Mouse (Mus musculus) embryonic facial prominence, embryonic 15.5 days (tissue): ENCODE data around the gene Agrp. TPM values are rescaled to one million over a fixed set of nuclear protein-coding genes. Genes with fewer than 3 reads are reported as not detected.
"Not testable (repeated sequence)": the region's sequence is repeated elsewhere in the genome, so short reads cannot be mapped to it uniquely, and the experiment has no call there.

Source experiments
- ATAC-seq: fragments of 200-750 bp; cut with Nextera tagmentation; 2 replicates; pipeline ENCODE4 v1.8.0; 2017; ENCODE audit warnings: low read depth, moderate TSS enrichment; ENCODE audit not compliant: insufficient number of reproducible peaks, low FRiP score, low TSS enrichment
- H3K27ac ChIP-seq: fragments of 300-500 bp; sonication (generic); replicated peaks from 2 replicates; pipeline ENCODE4 v1.5.1; 2015; ENCODE audit warnings: mild to moderate bottlenecking, inconsistent platforms
- H3K27me3 ChIP-seq: fragments of 300-500 bp; sonication (generic); 2 replicates; pipeline ENCODE4 v1.6.1; 2015; ENCODE audit warnings: inconsistent platforms
- H3K36me3 ChIP-seq: fragments of 300-500 bp; sonication (generic); 2 replicates; pipeline ENCODE4 v1.6.1; 2015; ENCODE audit warnings: mild to moderate bottlenecking, inconsistent platforms
- H3K4me1 ChIP-seq: fragments of 300-500 bp; sonication (generic); 2 replicates; pipeline ENCODE4 v1.6.1; 2015; ENCODE audit warnings: inconsistent platforms
- H3K4me2 ChIP-seq: fragments of 300-500 bp; sonication (generic); replicated peaks from 2 replicates; pipeline ENCODE4 v1.6.1; 2015; ENCODE audit warnings: mild to moderate bottlenecking, inconsistent platforms
- H3K4me3 ChIP-seq: fragments of 300-500 bp; sonication (generic); replicated peaks from 2 replicates; pipeline ENCODE4 v1.5.1; 2015; ENCODE audit warnings: mild to moderate bottlenecking, inconsistent platforms
- H3K9ac ChIP-seq: fragments of 300-500 bp; sonication (generic); 2 replicates; pipeline ENCODE4 v1.6.1; 2015; ENCODE audit warnings: inconsistent platforms
- H3K9me3 ChIP-seq: fragments of 300-500 bp; sonication (generic); replicated peaks from 2 replicates; pipeline ENCODE4 v1.6.1; 2016; ENCODE audit warnings: inconsistent platforms
- WGBS: fragments of 180-500 bp; shearing (Covaris S2); methylation state at CpG from one replicate; pipeline ENCODE4 v1.1.7; 2015; 5-methylcytosine and 5-hydroxymethylcytosine counted together
- polyA plus RNA-seq: library from polyadenylated mRNA; unstranded; fragments of >200 nt; fragmentation: Nextera tagmentation; extraction: Ambion mirVana; gene quantifications from 2 replicates; pipeline ENCODE4 v1.2.1, GENCODE M21; 2015

Agrp gene
- polyA plus RNA-seq, 1 experiment from 2014 or later = 2.3 TPM

DNA sequence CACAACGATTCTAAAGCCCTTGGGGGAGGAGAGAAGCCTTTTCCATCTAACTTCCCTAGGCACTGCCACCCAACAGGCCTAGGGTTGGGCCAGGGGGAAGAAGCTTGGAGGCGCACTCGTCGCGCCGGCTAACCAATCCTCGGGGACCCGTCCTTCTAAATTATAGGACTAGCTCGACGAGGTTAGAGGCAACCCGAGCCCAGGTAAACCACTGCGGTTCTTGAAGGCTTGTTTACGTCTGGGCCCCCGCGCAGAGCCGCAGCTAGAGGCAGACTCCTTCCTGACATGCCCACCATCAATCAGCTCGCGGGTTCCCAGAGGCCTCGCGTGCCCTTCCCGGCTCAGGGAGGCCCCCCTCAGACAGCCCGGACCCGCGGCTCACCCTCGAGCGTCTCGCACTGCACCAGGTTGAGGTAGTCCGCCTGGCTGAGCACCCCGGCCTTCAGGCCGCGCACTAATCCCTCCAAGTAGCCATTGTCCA is 71.8 kb downstream of the Agrp start:
- WGBS = under 1% methylated on average over 31 of the region's 31 CpGs
- peak overlapping the region; percentile 83 for H3K4me2 ChIP-seq
- no peaks in the 10 kb centered on the region for H3K9me3 ChIP-seq
- ATAC-seq = peak; percentile 48
- peak overlapping the region; percentile 84 for H3K9ac ChIP-seq
- no peaks in the 10 kb centered on the region; the same call in 1 of the 2 replicates for H3K36me3 ChIP-seq
- H3K27ac ChIP-seq = peak overlapping the region; percentile 84
- H3K4me1 ChIP-seq = peaks cover 29% of the 10 kb centered on the region
- H3K27me3 ChIP-seq = no peaks in the 10 kb centered on the region
- H3K4me3 ChIP-seq = peak overlapping the region; percentile 91

DNA sequence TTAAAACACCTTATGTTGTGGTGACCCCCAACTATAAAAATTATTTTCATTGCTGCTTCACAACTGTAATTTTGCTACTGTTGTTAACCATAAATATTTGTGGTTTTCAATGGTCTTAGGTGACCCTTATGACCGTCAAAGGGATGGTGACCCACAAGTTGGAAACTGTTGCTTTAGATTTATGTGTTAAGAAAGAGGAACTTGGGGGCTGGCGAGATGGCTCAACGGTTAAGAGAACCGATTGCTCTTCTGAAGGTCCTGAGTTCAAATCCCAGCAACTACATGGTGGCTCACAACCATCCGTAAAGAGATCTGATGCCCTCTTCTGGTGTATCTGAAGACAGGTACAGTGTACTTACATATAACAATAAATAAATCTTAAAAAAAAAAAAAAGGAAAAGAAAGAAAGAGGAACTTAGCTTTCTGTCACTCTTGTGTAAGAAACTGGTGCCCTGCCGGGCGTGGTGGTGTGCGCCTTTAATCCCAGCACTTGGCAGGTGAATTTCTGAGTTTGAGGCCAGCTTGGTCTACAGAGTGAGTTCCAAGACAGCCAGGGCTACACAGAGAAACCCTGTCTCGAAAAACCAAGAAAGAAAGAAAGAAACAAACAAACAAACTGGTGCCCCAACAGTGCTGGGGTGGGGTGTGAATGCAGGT is 72.5 kb downstream of the Agrp start:
- not testable (repeated sequence) for H3K9me3 ChIP-seq, H3K36me3 ChIP-seq, H3K27me3 ChIP-seq, ATAC-seq
- peak overlapping the region; percentile 91 for H3K4me3 ChIP-seq
- peak overlapping the region; percentile 84; the same call in 1 of the 2 replicates for H3K9ac ChIP-seq
- peak overlapping the region; percentile 84 for H3K27ac ChIP-seq
- peak overlapping the region; percentile 83 for H3K4me2 ChIP-seq
- H3K4me1 ChIP-seq = peaks cover 29% of the 10 kb centered on the region
- 84% methylated on average over 9 of the region's 9 CpGs for WGBS

DNA sequence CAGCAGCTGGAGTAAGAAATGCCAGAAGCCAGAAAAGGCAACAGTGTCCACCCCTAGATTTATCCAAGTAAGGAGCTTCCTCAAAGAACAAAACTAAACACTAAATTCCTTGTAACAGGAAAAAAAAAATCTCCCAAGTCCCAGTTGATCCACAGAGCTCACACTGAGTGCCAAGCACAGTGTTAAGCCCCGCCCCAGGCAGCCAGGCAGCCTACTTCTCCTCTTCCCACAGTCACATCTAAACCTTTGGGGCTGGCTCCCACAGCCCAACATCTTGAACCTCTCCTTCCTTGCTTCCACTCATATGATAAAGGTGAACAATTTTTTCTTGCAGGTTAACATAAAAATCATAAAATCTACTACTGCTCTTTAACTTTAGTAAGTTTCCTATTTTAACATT is 73.3 kb downstream of the Agrp start:
- 100% methylated on average over 1 of the region's 1 CpGs for WGBS
- H3K36me3 ChIP-seq = no peaks in the 10 kb centered on the region; the same call in 1 of the 2 replicates
- ATAC-seq = no peak
- no peaks in the 10 kb centered on the region for H3K9me3 ChIP-seq
- H3K4me2 ChIP-seq = no peak overlapping the region
- peaks cover 29% of the 10 kb centered on the region for H3K4me1 ChIP-seq
- no peak overlapping the region for H3K9ac ChIP-seq
- no peaks in the 10 kb centered on the region for H3K27me3 ChIP-seq
- no peak overlapping the region for H3K27ac ChIP-seq
- H3K4me3 ChIP-seq = no peak overlapping the region

DNA sequence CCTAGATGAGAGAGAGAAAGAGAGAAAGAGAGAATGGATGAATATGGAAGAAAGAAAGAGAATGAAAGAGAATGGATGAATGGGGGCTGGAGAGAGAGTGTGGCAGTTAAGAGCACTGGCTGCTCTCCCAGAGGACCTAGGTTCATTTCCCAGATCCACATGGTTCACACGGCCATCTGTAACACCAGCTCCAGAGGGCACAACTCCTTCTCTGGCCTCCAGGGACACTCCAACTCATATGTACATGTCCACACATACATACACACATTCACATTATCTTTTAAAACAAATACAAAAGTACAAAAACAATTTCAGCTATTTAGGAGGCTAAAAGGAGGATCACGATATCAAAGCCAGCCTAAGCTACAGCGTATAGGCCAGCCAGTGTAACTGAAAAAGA is 74.3 kb downstream of the Agrp start:
- WGBS = 83% methylated on average over 3 of the region's 3 CpGs
- Histone ChIP-seq H3K27ac (no peak overlapping the region), H3K9me3 (no peaks in the 10 kb centered on the region), H3K36me3 (no peaks in the 10 kb centered on the region; the same call in 1 of the 2 replicates), H3K4me1 (peaks cover 29% of the 10 kb centered on the region), H3K27me3 (no peaks in the 10 kb centered on the region), H3K4me2 (no peak overlapping the region), H3K9ac (no peak overlapping the region), H3K4me3 (no peak overlapping the region)
- ATAC-seq = no peak

DNA sequence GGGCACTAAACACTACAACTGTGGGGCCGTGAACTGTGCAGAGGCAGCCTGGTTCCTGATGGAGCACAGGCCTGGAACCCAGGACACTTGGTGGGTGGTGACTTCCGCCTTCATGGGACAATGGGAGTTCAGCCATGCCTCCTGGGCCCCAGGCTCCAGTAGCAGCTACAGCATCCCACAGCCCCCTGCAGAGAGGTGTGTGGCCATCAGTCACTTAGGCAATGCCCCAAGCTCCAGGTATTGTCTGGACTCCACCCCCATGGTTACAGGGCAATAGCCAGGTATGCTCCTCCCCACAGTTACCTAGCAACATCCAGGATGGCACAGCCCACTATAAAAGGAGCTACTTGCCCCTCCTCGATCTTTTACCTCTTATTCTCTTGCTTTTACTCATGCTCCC is 82.0 kb downstream of the Agrp start:
- 83% methylated on average over 3 of the region's 3 CpGs for WGBS
- Histone ChIP-seq H3K4me3 (no peak overlapping the region), H3K36me3 (no peaks in the 10 kb centered on the region), H3K27ac (no peak overlapping the region), H3K9me3 (no peaks in the 10 kb centered on the region), H3K9ac (no peak overlapping the region), H3K4me1 (no peaks in the 10 kb centered on the region), H3K27me3 (no peaks in the 10 kb centered on the region), H3K4me2 (no peak overlapping the region)
- no peak for ATAC-seq

DNA sequence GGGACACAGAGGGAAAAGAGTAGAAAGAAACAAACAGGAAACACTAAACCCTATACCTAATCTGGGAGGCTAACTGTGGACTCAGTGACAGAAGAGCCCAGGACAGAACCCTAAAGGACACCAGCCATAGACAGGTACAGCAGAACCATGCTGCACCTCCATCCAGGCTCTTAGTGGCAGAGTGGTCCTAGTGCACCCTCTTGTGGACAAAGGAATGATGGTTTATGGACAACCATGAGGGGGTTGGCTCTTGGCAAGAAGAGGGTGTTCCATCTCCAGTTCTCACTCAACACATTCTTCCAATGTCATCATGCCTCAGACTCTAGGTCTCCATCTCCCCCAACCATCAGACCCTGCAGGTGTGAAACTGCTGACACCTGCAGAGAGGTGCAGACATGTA is 83.1 kb downstream of the Agrp start:
- no peaks in the 10 kb centered on the region for H3K36me3 ChIP-seq
- no peaks in the 10 kb centered on the region for H3K4me1 ChIP-seq
- no peak overlapping the region for H3K9ac ChIP-seq
- no peak overlapping the region for H3K4me3 ChIP-seq
- no peaks in the 10 kb centered on the region for H3K9me3 ChIP-seq
- H3K4me2 ChIP-seq = no peak overlapping the region
- no peaks in the 10 kb centered on the region for H3K27me3 ChIP-seq
- ATAC-seq = 0 out of 2 replicates have a peak, but pooled peaks have one; percentile 77
- H3K27ac ChIP-seq = no peak overlapping the region

DNA sequence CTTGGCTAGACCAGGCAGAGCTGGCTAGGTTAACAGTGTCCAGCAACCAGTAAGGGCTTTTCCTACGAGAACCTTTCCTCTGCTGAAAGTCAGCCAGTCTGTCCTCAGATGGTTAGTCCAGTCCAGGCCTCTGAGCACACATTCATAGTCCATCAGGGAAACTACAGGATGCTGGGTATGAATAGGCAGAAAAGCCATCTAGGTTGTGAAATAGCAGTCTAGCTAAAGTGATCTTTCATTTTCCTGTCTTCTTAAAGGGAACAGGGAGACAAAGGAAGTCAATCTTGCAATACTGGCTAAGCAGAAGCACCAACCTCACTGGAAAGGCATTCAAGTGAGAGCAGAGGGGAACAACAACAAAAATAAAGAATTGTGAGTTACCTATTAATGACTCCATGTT is 84.4 kb downstream of the Agrp start:
- Histone ChIP-seq H3K9ac (no peak overlapping the region), H3K27me3 (no peaks in the 10 kb centered on the region), H3K4me3 (no peak overlapping the region), H3K4me1 (no peaks in the 10 kb centered on the region), H3K36me3 (no peaks in the 10 kb centered on the region), H3K4me2 (no peak overlapping the region), H3K27ac (no peak overlapping the region), H3K9me3 (no peaks in the 10 kb centered on the region)
- WGBS = 85% methylated on average over 1 of the region's 1 CpGs
- no peak for ATAC-seq

DNA sequence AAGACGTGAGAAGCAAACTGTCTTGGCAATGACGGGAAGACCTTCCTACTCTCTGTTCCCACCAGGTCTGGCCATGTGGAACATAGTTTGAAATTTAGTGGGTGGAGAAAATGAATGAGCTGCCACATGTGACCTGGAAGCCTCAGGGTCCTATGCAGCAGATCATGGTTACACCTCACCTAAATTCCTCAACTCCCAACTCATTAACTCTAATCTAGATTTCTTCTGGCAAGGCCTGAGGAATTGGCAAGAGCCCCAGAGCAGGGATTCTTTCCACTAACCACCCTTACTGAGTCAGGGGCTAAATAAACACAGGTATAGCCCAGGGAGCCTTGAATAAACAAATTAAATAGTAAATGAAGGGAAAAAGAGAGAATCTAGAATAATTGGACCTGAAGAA is 85.2 kb downstream of the Agrp start:
- Histone ChIP-seq H3K9ac (no peak overlapping the region), H3K4me2 (no peak overlapping the region), H3K9me3 (no peaks in the 10 kb centered on the region), H3K36me3 (no peaks in the 10 kb centered on the region), H3K4me3 (no peak overlapping the region), H3K27me3 (no peaks in the 10 kb centered on the region), H3K27ac (no peak overlapping the region), H3K4me1 (peaks cover 3% of the 10 kb centered on the region; the same call in 1 of the 2 replicates)
- 78% methylated on average over 2 of the region's 2 CpGs for WGBS
- ATAC-seq = no peak

DNA sequence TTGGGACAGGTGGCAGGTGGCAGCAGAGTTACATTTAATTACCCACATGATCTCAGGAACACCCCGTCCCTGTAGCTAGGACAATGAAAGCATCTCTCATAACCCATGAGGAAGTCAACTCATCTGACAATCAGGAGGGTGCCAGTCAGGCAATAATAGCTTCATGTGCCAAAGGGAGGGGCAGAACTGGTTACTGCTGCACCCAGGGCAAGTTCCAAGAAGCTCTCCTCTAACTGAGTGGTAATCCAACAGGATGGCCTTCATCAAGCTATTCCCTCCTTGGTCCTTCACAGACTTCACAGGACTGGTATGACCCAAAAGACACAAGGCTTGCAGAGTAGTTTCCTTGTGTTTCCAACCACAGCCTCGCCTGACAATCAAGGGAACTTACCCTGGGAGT is 87.1 kb downstream of the Agrp start:
- Histone ChIP-seq H3K27me3 (no peaks in the 10 kb centered on the region), H3K4me2 (no peak overlapping the region), H3K9ac (no peak overlapping the region), H3K36me3 (no peaks in the 10 kb centered on the region), H3K4me3 (no peak overlapping the region), H3K4me1 (peaks cover 22% of the 10 kb centered on the region), H3K9me3 (no peaks in the 10 kb centered on the region), H3K27ac (no peak overlapping the region)
- no peak for ATAC-seq
- 70% methylated on average over 2 of the region's 2 CpGs for WGBS

DNA sequence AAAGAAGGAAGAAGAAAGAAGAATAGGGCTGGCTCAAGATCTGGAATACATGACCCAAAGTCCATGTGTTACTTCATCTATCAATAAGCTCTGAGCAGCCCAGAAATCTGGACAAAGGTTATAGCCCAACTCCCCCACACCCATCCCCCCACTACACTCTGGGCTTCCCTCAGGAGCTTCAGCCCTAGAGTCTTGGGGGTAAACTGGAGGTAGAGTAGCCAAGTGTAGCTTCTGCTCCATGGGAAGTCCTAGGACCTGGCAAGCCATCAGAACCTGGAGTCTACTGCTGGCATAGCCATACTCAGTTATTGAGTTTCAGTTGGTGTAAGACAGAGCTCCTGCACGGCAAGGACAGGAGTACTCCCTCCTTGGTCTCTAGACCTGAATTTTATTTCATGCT is 87.7 kb downstream of the Agrp start:
- no peak for ATAC-seq
- no peak overlapping the region for H3K27ac ChIP-seq
- H3K9ac ChIP-seq = no peak overlapping the region
- H3K4me2 ChIP-seq = no peak overlapping the region
- peaks cover 28% of the 10 kb centered on the region for H3K4me1 ChIP-seq
- no peaks in the 10 kb centered on the region for H3K9me3 ChIP-seq
- no peaks in the 10 kb centered on the region for H3K36me3 ChIP-seq
- H3K27me3 ChIP-seq = no peaks in the 10 kb centered on the region
- H3K4me3 ChIP-seq = no peak overlapping the region
- WGBS = 88% methylated on average over 1 of the region's 1 CpGs

DNA sequence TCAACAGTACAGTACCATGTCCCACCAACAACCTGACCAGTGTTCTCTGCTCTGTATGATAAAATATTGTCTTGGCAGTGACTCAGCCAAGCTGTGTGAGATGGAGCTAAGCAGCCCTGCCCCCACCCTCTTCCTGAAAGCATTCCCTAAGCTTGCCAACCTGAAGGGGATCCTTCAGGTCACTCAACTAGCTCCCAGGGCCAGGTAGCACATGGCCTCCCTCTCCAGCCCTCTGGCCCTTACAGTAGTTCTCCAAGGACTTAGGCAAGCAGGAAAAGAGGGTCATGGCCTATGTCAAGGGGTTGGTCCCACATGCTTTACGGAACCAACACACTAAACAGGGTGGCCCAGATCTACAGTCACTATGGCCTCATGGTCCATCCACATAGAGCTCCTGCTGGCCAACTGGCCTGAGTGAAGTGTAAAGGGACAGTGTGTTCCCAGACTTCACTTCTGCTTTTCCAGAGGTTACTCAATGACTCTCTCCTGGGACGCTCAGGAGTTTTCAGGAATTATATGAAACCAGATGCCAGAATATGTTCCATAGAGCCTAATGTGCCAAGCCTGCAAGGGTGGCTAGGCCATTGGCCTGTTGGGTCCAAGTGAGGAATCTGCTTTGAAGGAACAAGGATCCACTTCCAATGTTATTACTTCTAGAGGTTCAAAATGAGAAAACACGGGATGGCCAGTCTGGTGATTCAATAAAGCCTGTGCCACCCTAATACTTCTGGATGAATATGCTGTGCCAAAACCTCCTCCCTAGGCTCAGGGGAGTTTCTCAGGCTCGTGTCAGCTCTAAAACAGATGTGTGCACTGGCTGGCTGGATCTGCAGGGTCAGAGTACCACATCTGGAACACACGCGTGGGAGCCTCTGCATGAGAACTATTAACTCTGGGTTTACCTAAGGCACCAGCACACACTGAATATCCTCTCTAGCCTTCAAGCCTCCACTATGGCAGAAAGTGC is 90.5 kb downstream of the Agrp start:
- ATAC-seq = no peak
- Histone ChIP-seq H3K9ac (no peak overlapping the region), H3K36me3 (peaks cover 5% of the 10 kb centered on the region; the same call in 1 of the 2 replicates), H3K4me3 (no peak overlapping the region), H3K4me2 (no peak overlapping the region), H3K27ac (no peak overlapping the region), H3K9me3 (no peaks in the 10 kb centered on the region), H3K4me1 (peaks cover 35% of the 10 kb centered on the region), H3K27me3 (no peaks in the 10 kb centered on the region)
- 58% methylated on average over 6 of the region's 6 CpGs for WGBS
